Mouse (Mus musculus) CH12.LX (cell line): ENCODE results near the gene Sprr2k. TPM values are rescaled to one million over a fixed set of nuclear protein-coding genes. Genes with fewer than 3 reads are reported as not detected.

Experiments used
- DNase-seq: peaks from one replicate; pipeline ENCODE4 v3.0.0-alpha.2; 2013; ENCODE audit errors: extremely low read depth
- H3K27ac ChIP-seq: 2 replicates; pipeline ENCODE4 v1.5.1; 2012; ENCODE audit warnings: low read depth, mild to moderate bottlenecking, control low read depth, moderate library complexity; ENCODE audit not compliant: insufficient read depth
- H3K27me3 ChIP-seq: replicated peaks from 2 replicates; pipeline ENCODE3; 2012; ENCODE audit warnings: inconsistent platforms
- H3K36me3 ChIP-seq, 2 experiments: replicated peaks in 1 of 2; 2 replicates each; pipeline versions ENCODE3 to v1.6.1; 2012; ENCODE audit warnings: inconsistent platforms in 1 of 2, low read length in 1 of 2, mild to moderate bottlenecking in 1 of 2, mixed read lengths in 1 of 2, moderate library complexity in 1 of 2; ENCODE audit not compliant: control insufficient read depth in 1 of 2, insufficient read depth in 1 of 2
- H3K4me1 ChIP-seq, 2 experiments: 2 replicates each; pipeline ENCODE4 v1.6.1; 2012; ENCODE audit warnings: inconsistent platforms in 1 of 2, moderate library complexity in 1 of 2; ENCODE audit not compliant: insufficient read depth in 2 of 2, control insufficient read depth in 1 of 2
- H3K4me2 ChIP-seq: 2 replicates; pipeline ENCODE4 v1.6.1; 2012; ENCODE audit warnings: low read depth, mild to moderate bottlenecking, control low read depth; ENCODE audit not compliant: poor library complexity, insufficient read depth, severe bottlenecking
- H3K4me3 ChIP-seq, 3 experiments: fragments of 150-350 bp in 1 of 3; sonication (generic) in 1 of 3; replicated peaks in 1 of 3; 2 replicates each; pipeline versions ENCODE3 to v1.5.1; 2011 to 2012; ENCODE audit warnings: low read depth in 2 of 3, low read length in 2 of 3, mild to moderate bottlenecking in 2 of 3, moderate library complexity in 2 of 3, control low read depth in 1 of 3, improper control_type of control experiment in 1 of 3, inconsistent platforms in 1 of 3, mixed read lengths in 1 of 3; ENCODE audit not compliant: poor library complexity in 1 of 3
- H3K79me2 ChIP-seq: replicated peaks from 2 replicates; pipeline ENCODE4 v1.6.1; 2012; ENCODE audit warnings: mild to moderate bottlenecking, moderate library complexity; ENCODE audit not compliant: control insufficient read depth, poor library complexity, insufficient read depth, severe bottlenecking; ENCODE audit errors: extremely low read depth
- H3K9ac ChIP-seq: 2 replicates; pipeline ENCODE4 v1.6.1; 2012; ENCODE audit warnings: low read depth, mild to moderate bottlenecking, control low read depth, moderate library complexity; ENCODE audit not compliant: insufficient read depth
- H3K9me3 ChIP-seq: replicated peaks from 2 replicates; pipeline ENCODE3; 2012; ENCODE audit warnings: low read length, inconsistent platforms, mixed read lengths
- BHLHE40 ChIP-seq: IDR thresholded peaks from 2 replicates; pipeline ENCODE4 v1.6.1; 2011; ENCODE audit warnings: mild to moderate bottlenecking, low read depth, low read length, improper control_type of control experiment
- CHD1 ChIP-seq: IDR thresholded peaks from 2 replicates; pipeline ENCODE4 v1.6.1; 2012; ENCODE audit warnings: low read depth, low read length, improper control_type of control experiment, inconsistent platforms
- CTCF ChIP-seq, 2 experiments: IDR thresholded peaks in 1 of 2; conservative IDR thresholded peaks in 1 of 2; 2 replicates each; pipeline ENCODE4 v1.5.1; 2011 to 2012; ENCODE audit warnings: low read depth in 2 of 2, low read length in 2 of 2, improper control_type of control experiment in 1 of 2, inconsistent platforms in 1 of 2, mild to moderate bottlenecking in 1 of 2, moderate library complexity in 1 of 2
- EP300 ChIP-seq: IDR thresholded peaks from 2 replicates; pipeline ENCODE4 v1.6.1; 2011; ENCODE audit warnings: low read length, improper control_type of control experiment
- GABPA ChIP-seq: IDR thresholded peaks from 2 replicates; pipeline ENCODE4 v1.6.1; 2012; ENCODE audit warnings: low read depth, low read length, improper control_type of control experiment, inconsistent platforms; ENCODE audit not compliant: insufficient replicate concordance
- JUN ChIP-seq: IDR thresholded peaks from 2 replicates; pipeline ENCODE4 v1.6.1; 2011; ENCODE audit warnings: low read depth, mild to moderate bottlenecking, low read length, improper control_type of control experiment, moderate library complexity; ENCODE audit not compliant: insufficient read depth
- KAT2A ChIP-seq: IDR thresholded peaks from 2 replicates; pipeline ENCODE4 v1.6.1; 2012; ENCODE audit warnings: low read length, improper control_type of control experiment, inconsistent platforms; ENCODE audit not compliant: insufficient replicate concordance
- MAZ ChIP-seq: IDR thresholded peaks from 2 replicates; pipeline ENCODE4 v1.6.1; 2012; ENCODE audit warnings: low read depth, mild to moderate bottlenecking, inconsistent platforms, low read length, improper control_type of control experiment, moderate library complexity
- MYC ChIP-seq: IDR thresholded peaks from 2 replicates; pipeline ENCODE4 v1.6.1; 2011; ENCODE audit warnings: low read depth, mild to moderate bottlenecking, improper control_type of control experiment, low read length
- NELFE ChIP-seq: IDR thresholded peaks from 2 replicates; pipeline ENCODE4 v1.6.1; 2011; ENCODE audit warnings: low read depth, low read length, improper control_type of control experiment
- PAX5 ChIP-seq: IDR thresholded peaks from 2 replicates; pipeline ENCODE4 v1.6.1; 2012; ENCODE audit warnings: low read length, inconsistent platforms, mixed read lengths
- POLR2A ChIP-seq: IDR thresholded peaks from 2 replicates; pipeline ENCODE4 v1.6.1; 2011; ENCODE audit warnings: low read depth, mild to moderate bottlenecking, improper control_type of control experiment, low read length
- RAD21 ChIP-seq: IDR thresholded peaks from 2 replicates; pipeline ENCODE4 v1.6.1; 2011; ENCODE audit warnings: low read depth, mild to moderate bottlenecking, low read length, improper control_type of control experiment, moderate library complexity
- RCOR1 ChIP-seq: conservative IDR thresholded peaks from 2 replicates; pipeline ENCODE4 v1.6.1; 2012; ENCODE audit warnings: low read depth, mild to moderate bottlenecking, inconsistent platforms, low read length, improper control_type of control experiment
- SIN3A ChIP-seq: IDR thresholded peaks from 2 replicates; pipeline ENCODE4 v1.6.1; 2012; ENCODE audit warnings: low read length, improper control_type of control experiment, inconsistent platforms
- SMC3 ChIP-seq: IDR thresholded peaks from 2 replicates; pipeline ENCODE4 v1.6.1; 2011; ENCODE audit warnings: low read depth, low read length, improper control_type of control experiment
- TBP ChIP-seq: conservative IDR thresholded peaks from 2 replicates; pipeline ENCODE4 v1.6.1; 2011; ENCODE audit warnings: low read depth, low read length, improper control_type of control experiment
- TCF12 ChIP-seq: IDR thresholded peaks from 2 replicates; pipeline ENCODE4 v1.6.1; 2014; ENCODE audit warnings: low read depth, mild to moderate bottlenecking, inconsistent platforms, low read length, improper control_type of control experiment
- UBTF ChIP-seq: IDR thresholded peaks from 2 replicates; pipeline ENCODE4 v1.6.1; 2012; ENCODE audit warnings: low read depth, mild to moderate bottlenecking, inconsistent platforms, low read length, improper control_type of control experiment, moderate library complexity
- USF1 ChIP-seq: IDR thresholded peaks from 2 replicates; pipeline ENCODE4 v1.6.1; 2014; ENCODE audit warnings: low read depth, mild to moderate bottlenecking, inconsistent platforms, low read length, improper control_type of control experiment
- USF2 ChIP-seq: conservative IDR thresholded peaks from 2 replicates; pipeline ENCODE4 v1.6.1; 2011; ENCODE audit warnings: low read depth, low read length, improper control_type of control experiment
- ZC3H11A ChIP-seq: IDR thresholded peaks from 2 replicates; pipeline ENCODE4 v1.6.1; 2012; ENCODE audit warnings: low read depth, mild to moderate bottlenecking, inconsistent platforms, low read length, improper control_type of control experiment
- ZNF384 ChIP-seq: IDR thresholded peaks from 2 replicates; pipeline ENCODE4 v1.6.1; 2012; ENCODE audit warnings: low read depth, low read length, improper control_type of control experiment, inconsistent platforms
- dilution Hi-C: fragments of 300-500 bp; cut with MboI; formaldehyde crosslinking; loops from 2 replicates; pipeline ENCODE4 v1.14.3; 2020; ENCODE audit warnings: low sequenced_read_pairs; ENCODE audit not compliant: extremely low pct_unique_long_range_greater_than_20kb, extremely low pct_ligation_motif_present
- in situ Hi-C: fragments of 300-500 bp; cut with MboI; formaldehyde crosslinking; loops from 3 replicates; pipeline ENCODE4 v1.14.3; 2019; ENCODE audit warnings: low sequenced_read_pairs, low pct_ligation_motif_present, low pct_unique_long_range_greater_than_20kb, mixed read lengths
- polyA plus RNA-seq: library from polyadenylated mRNA; unstranded; fragments of >175 nt; gene quantifications from 2 replicates; pipeline ENCODE4 v1.2.1, GENCODE M21; 2012; ENCODE audit warnings: low read depth; ENCODE audit not compliant: insufficient read length
- total RNA-seq, 2 experiments: library from RNA; depleted of rRNA; stranded (reverse); fragments of 300-350 nt in 1 of 2; fragments of >200 nt in 1 of 2; gene quantifications; 2 replicates each; pipeline ENCODE4 v1.2.3; 2012 to 2014

Sprr2k gene
- total and polyA plus RNA-seq, 3 experiments: not detected

GRCm38 (mm10) chr3:92440177-92440576 lies 7.8 kb downstream of the Sprr2k start:
- in situ Hi-C loops: no loop called here
- dilution Hi-C loops: no loop called here
- H3K9ac ChIP-seq: no peak overlapping the region
- no peaks in the 10 kb centered on the region for H3K36me3 ChIP-seq
- no peaks in the 10 kb centered on the region for H3K4me1 ChIP-seq
- H3K4me3 ChIP-seq: no peak overlapping the region
- no peak for TF ChIP-seq EP300
- no peak for TF ChIP-seq USF2
- TF ChIP-seq KAT2A: no peak
- no peak for TF ChIP-seq PAX5
- TF ChIP-seq RCOR1: no peak
- no peak for TF ChIP-seq UBTF
- no peak for TF ChIP-seq NELFE
- no peak for TF ChIP-seq RAD21
- TF ChIP-seq CTCF (conservative IDR thresholded peaks at IDR 0.05 in 1 of 2, IDR thresholded peaks at IDR 0.05 in 1 of 2; ENCODE audit: low read depth in 2 of 2, low read length in 2 of 2): no peak
- TF ChIP-seq CHD1: no peak
- no peak for TF ChIP-seq USF1
- TF ChIP-seq BHLHE40: no peak
- TF ChIP-seq TBP: no peak
- no peak for TF ChIP-seq ZC3H11A
- TF ChIP-seq SIN3A: no peak
- TF ChIP-seq POLR2A: no peak
- no peak for TF ChIP-seq TCF12
- no peak for TF ChIP-seq JUN
- TF ChIP-seq SMC3: no peak
- H3K79me2 ChIP-seq: no peaks in the 10 kb centered on the region
- no peak for DNase-seq
- no peaks in the 10 kb centered on the region for H3K27me3 ChIP-seq
- peaks cover 34% of the 10 kb centered on the region for H3K9me3 ChIP-seq
- no peak overlapping the region for H3K27ac ChIP-seq
- no peak overlapping the region for H3K4me2 ChIP-seq

DNA sequence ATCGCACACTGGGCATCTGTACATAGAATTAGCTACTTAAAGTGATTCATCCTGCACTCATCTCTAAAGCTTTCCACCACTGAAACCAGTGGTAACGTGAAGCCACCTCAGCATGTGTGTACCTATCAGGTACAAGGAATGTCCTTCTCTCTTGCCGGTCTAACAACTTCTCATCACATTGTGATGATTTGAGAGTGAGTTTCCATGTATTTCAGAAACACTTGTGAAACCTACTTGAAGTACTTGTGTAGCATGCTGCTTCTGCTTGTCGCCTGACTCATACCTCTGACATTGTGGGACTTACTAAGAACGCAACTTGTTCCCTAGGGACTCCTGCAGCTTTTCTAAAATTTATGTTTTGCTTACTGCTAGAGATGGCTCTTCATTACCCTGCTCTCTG lies 22.8 kb downstream of the Sprr2k start:
- H3K4me2 ChIP-seq: no peak overlapping the region
- DNase-seq: no peak
- TF ChIP-seq ZNF384 (no peak), TCF12 (no peak), TBP (no peak), MYC (no peak), USF2 (no peak), MAZ (no peak), CTCF (conservative IDR thresholded peaks at IDR 0.05 in 1 of 2, IDR thresholded peaks at IDR 0.05 in 1 of 2; ENCODE audit: low read depth in 2 of 2, low read length in 2 of 2) (no peak), ZC3H11A (no peak), KAT2A (no peak), GABPA (no peak)
- H3K79me2 ChIP-seq: no peaks in the 10 kb centered on the region; the same call in 1 of the 2 replicates
- dilution Hi-C loops: no loop called here
- no peaks in the 10 kb centered on the region for H3K36me3 ChIP-seq
- no peak overlapping the region for H3K9ac ChIP-seq
- no peak overlapping the region for H3K4me3 ChIP-seq
- H3K27ac ChIP-seq: no peak overlapping the region
- H3K4me1 ChIP-seq: no peaks in the 10 kb centered on the region
- H3K27me3 ChIP-seq: no peaks in the 10 kb centered on the region
- peaks cover 39% of the 10 kb centered on the region for H3K9me3 ChIP-seq
- in situ Hi-C loops: no loop called here
